Mouse (Mus musculus) megakaryocyte-erythroid progenitor cell, adult 5-6 weeks (primary cell): Measurements from ENCODE around the gene Nkx2-5. TPM values are rescaled to one million over a fixed set of nuclear protein-coding genes. Genes with fewer than 3 reads are reported as not detected.

ENCODE experiments used
- ATAC-seq: replicated peaks from 2 replicates; pipeline ENCODE4 v1.8.0; 2016; ENCODE audit warnings: mild to moderate bottlenecking, inconsistent platforms; ENCODE audit not compliant: severe bottlenecking, poor library complexity, low FRiP score, low TSS enrichment
- total RNA-seq, 2 experiments: library from RNA; stranded (forward) in 1 of 2; stranded (reverse) in 1 of 2; fragments of 200-1000, 215-1000 nt in 1 of 2; fragments of >200 nt in 1 of 2; fragmentation: Nextera tagmentation in 1 of 2; gene quantifications; 2 replicates each; pipeline ENCODE4 v1.2.3; 2014 to 2017

Nkx2-5 gene
- total RNA-seq, 2 experiments from 2014 or later = not detected

DNA sequence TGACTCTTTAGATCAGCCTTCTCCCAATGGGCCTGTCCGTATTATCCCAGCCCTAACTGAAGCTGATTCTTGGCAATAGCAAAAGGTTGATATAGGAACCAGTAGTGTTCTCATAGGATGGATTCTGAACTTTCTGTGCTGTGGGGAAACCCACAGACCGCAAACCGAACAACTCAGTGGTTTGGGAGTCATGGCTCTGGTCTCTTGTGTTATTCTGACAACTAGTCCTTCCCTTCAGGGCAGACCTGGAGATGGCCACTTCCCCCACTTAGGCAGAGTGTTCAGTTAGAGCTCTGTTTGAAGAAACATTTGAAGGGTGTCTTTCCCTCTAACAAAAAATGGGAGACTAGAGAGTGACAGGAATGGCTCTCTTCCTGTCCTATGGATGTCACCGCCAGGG lies 7.5 kb upstream of the Nkx2-5 start:
- no peak for ATAC-seq

DNA sequence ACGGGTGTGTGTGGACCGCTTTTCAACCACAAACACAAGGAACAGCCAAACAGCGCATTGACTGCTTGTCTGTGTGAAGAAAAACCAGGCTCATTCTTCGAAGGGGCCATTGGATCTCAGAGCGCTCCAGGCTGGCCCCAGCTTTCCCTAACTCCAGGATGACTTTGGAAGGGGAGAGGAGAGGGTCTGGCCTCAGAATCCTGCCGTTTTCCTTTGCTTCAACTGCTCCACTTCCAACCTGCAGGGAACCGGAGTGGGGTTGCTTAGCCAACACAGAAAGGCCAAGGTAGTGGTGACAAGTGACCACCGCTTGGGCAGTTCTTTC lies 6.3 kb upstream of the Nkx2-5 start:
- ATAC-seq = no peak

DNA sequence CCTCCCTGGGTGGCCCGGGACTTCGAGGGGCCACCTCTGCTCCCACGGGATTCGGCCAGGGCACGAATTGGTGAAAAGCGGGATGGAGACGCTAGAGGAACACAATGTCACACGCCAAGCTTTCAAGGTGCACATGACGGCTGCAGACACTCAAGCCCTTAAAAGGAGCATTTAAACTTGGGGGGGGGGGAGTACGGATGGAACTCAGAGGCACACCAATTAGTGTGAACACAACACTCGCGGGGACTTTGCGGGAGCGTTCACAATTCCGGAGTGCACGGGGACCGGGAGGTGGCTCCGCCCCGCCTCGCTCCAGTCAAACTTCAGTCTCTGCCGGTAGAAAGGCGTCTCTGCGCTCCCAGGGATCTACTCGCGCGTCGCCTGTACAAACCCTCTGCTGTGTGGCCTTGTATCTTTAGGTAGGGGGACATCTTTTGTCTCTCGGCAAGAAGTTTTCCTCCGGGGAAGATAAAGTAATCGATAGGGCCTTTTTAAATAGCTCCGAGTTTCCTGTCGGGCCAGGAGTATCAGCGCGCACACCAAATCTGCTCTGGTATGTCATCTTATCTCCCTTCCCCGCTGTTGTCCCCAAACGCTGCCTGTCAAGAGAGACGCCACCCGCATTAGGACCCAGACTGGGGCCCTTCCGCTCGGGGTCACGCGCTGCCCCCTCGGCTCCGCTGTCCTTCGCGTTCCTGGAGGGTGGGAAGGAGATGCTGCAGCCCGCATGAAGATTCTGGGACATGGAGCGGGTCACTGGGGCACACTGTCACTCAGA lies 5.7 kb upstream of the Nkx2-5 start:
- no peak for ATAC-seq

DNA sequence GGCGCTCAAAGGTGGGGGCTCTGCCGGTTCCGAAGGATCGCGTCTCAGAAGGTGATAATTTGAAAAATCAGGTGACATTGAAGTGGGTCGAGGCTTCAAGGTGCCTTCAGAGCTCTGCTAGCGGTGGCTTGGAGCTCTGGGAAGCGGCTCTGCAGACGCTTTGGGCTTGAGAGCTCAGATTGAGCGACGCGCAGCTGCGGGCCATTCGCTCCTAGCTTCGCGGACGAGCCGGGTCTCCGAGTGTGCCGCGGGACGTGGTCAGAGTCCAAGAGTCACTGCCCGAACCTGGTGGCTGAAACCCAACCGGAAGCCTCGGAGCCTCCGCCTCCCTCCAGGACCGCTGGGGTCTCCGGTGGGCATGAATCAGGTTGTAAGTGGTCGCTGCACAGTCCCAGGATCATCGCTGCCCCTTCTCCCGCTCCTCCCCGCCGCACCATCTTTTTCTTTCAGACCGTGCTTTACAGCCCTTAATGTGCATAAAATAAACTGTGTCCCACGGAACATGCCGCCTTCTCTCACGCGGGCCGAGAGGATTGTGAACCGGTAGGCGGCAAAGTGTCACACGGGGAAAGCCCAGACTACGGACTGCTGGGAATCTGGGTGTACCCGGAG lies 5.0 kb upstream of the Nkx2-5 start:
- no peak for ATAC-seq

DNA sequence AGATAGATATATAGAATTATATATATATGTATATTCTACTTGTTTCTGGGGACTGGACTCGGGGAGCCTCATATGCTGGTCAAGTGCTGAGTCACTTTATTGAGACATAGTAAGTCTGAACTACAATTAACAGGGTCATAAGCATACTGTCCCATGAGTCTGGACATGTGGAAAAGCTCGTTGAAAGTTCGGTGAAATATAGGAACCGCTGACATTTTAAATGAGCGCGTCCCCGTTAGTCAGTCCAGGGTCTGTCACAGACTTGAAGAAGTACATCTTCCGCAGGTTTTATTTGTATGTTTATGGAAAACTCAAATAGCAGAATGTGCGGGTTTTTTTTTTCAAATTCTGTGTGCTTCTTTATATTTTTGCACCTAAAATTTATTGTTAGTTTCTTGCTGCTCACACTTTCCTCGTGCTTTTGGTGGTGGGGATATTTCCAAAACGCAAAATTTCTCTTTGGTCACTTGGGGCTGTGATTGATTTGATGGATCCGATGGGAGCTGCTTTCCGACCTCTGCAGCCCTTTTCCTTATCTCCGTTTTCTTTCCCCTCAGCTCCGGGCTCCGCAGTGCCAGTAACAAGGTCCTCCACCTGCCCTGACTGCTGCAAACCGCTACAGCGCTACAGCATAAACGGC lies 4.4 kb upstream of the Nkx2-5 start:
- no peak for ATAC-seq

DNA sequence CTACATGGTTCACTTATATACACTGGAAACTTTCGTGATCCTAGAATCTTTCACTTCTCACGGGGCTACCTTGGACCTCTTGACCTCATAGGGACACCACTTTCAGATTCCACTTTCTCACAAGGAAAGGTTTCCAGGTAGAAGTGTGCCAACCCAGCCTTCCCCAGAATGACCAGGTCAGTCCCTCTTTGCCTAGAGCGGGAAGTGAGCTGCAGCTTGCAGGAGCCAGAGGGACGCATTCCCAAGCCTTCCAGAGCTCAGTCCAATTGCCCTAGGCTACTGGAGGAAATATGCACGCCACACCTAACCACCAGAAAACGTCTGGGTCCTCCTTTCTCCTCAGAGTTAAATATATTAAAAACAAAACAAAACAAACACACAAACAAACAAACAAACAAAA lies 3.4 kb upstream of the Nkx2-5 start:
- no peak for ATAC-seq

DNA sequence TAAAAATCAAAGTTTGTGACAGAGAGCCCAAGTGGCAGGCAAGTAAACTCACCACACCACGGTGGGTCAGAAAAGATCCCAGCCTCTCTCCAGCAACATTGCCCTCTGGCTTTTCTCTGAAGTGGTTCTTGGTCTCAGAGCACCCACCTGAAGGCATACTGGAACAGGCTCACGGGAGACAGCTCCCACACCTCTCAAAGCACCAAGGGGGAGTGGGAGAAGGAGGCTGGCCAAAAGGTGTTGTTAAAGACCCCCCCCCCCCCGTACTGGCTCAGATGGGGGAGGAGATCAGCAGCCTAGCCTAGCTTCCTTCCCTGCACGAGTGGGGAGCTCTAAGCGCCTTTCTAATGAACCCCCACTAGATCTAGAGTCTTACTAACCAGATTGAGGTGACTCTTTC lies 3.0 kb upstream of the Nkx2-5 start:
- ATAC-seq = no peak

DNA sequence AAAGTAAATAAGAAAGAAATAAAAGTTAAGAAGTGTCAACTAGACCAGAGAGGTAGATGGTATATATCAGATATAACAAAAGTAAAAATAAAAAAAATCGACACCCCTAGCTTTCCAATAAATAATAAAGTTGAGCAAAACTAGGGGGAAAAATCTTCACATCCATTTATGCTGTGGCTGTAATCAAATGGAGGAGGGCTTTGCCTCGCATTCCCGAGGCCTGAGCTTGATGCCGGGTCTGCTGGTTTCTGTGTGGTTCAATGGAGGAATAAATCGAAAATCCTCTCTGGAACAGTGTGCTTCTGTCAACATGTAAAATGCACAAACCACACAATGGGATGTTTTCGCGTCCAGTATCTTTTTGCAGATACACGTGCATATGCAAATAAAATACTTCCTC lies 1.6 kb upstream of the Nkx2-5 start:
- ATAC-seq = no peak

DNA sequence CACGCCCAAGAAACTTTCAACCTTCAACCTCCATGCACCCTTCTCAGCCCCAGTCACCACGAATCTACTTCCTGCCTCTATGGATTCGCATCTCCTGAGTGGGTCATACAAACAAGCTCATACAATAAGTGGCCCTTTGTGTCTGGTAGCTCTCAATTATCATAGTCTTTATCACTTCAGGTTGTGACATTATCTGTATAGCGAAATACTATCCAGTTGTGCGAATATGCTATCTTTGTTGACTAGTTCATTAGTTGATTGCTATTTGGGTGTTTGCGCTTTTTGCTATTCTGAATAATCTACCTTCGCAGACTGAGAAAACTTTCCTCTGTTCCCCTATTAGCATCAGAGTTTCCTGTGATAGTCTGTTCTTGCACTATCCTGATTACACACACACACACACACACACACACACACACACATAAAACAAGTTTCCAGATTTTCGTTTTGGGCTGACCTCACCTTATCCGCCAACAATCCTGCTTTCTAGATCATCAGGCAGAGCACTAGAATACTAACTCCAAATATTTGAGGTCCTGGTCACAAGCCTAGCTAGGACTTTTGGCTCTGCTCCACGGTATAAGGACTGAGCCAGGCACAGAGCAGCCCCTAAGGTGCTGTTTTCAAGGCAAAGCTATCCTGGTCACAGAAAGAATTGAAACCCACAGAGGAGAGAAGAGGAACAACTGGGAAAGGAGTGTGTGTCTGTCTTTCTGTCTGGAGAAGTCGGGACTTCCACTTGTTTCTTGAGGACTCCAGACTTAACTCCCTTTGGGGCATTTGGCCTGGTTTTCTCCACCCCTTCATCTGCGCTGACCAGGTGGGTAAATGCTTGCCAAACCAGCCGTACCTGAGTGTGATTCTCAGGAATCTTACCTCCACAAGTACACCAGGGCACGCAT lies 591 bp upstream of the Nkx2-5 start:
- no peak for ATAC-seq

DNA sequence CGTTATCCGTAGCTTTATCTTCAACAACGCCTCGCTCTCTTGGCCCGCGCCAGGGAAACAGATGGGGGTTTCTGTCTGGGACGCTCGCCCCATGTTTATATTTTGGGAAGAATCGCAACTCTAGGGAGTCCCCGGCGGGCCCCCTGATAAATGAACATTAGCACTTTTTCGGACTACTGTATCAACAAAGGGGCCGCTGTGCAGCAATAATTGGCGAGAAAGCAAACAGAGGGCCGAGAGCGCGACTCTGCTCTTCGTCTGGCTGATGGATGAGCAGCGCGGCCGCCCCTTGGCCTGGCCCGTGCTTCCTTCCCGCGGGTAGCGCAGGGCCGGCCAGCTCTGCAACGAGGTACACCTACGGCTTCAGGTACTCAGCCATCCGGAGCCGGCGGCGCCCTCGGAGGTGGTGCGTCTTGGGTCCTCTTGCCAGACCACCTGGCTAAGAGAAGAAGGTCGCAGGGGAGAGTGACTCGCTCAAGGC lies 398 bp downstream of the Nkx2-5 start:
- no peak for ATAC-seq

DNA sequence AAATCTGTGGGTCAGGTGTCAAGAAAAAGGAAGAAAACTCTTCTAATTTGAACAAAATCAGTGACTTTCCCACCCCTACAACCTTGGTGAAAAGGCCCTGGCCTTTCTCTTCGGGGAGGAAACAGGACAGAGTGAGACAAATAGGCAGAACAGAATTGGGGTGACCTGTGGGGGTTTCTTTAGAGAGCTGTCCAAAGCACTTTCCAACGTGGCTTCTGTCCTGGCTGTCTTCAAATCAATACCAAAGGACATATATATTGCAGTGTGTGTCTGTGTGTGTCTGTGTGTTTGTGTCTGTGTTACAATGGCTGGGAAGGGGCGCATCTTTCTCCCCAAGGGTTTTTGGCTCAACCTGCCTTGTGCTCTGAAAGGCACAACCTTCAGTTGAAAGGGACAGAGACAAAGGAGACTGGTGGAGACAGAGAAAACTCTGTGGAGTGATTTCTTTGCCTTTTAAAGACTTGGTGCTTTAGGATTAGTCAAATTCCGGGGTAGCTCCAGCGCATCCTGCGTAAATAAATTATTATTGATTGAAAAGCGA lies 1.0 kb downstream of the Nkx2-5 start:
- ATAC-seq = no peak

DNA sequence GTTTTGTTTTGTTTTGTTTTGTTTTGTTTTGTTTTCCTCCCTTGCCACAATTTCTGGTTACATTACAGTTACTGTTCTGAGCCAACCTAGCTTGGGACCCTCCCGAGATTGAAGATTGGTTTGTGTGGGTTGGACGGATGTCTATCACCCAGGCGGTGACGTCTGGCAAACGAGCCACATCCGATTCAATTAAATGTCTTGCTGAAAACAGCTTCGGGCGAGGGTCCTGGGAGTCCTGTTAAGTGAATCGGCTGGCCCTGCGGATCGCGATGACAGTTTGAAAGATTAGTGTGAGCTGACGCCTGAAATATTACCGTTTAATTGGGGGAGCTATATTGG lies 1.6 kb downstream of the Nkx2-5 start:
- no peak for ATAC-seq

DNA sequence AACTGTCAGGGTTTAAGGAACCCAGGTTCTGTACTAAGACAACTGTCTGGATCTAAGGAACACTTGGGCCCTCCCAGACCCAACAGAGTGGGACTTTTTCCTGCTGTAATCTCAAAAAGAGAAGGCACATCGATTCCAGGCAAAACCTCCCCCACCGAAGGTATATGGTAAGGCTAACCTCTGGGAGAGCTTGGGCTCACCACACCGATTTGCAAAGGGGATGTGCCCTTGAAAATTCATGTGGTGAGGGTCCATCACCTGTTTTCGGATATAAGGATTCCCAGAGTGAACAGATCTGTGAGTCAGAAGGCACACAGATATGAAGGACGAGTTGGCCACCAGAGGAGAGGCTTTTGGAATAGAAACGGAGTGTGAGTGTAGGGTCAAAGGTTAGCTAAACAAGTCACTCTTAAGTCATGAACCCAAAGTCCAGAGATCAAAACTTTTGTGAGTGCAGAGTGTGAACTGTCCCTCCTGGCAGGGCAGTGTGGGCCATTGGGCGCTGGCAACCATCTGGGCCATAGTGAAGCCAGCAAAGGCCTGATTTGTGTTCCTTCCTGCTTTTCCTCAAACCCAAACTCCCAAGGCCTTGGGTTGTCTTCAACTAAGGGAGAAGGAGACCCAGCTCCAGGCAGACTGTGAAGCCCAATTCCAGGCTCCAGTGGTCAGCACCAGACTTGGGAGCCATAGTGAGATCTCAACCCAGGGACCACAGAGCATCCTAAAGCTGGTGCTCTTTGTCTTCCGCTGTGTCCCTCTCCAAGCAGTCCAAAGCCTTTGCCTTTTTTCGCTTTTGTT lies 2.2 kb downstream of the Nkx2-5 start:
- no peak for ATAC-seq

DNA sequence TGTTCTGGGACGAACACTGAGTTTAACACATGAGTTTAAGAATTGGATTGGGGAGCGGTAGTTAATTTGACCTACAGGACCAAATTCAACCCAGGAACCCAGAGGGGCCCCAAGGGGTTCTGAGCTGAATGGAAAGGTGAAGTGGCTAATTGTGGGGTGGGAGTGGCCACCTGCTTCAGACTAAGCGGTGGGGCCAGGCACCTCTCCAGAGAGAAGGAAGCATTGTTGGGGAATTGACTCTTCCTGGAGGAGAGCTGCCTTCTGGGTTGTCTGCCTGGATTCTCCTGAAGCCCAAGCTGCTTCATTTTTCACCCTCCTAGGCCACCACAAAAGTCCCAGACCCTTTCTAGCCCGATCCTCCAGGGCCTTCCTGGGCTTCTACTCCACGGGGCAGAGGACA lies 2.8 kb downstream of the Nkx2-5 start:
- no peak for ATAC-seq

DNA sequence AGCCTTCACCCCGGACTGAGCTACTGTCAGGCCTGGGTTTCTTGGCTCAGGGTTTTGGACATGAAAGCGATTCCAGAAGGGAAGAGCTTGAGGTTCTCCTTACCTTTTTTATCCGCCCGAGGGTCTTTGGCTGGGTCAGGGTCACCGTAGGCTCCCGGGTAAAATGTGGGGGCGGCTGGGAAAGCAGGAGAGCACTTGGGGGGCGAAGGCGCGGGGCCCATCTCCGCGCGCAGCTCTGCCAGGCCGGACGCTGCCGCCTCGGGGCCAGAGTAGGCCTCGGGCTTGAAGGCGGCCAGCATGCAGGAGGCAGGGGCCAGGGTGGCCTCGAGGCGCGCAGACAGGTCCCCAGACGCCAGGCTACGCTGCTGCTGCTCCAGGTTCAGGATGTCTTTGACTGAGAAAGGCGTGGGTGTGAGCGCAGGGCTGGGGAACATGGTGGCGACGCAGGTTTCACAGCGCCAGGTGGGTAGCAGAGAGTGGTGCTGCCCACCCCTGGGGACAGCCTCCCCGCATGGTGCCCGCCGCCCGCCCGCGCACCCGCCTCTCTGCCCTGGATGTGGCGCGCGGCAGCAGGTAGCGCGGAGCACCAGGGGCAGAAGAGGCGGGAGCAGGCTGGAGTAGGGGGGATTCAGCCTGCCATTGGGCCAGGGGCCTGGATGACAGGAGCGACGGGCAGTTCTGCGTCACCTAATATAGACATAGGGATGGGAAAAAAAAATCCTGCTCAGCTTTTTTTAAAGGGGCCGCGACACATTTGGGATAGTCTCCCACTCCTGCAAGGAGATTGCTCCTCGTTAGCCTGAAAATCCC lies 3.7 kb downstream of the Nkx2-5 start:
- ATAC-seq = no peak

DNA sequence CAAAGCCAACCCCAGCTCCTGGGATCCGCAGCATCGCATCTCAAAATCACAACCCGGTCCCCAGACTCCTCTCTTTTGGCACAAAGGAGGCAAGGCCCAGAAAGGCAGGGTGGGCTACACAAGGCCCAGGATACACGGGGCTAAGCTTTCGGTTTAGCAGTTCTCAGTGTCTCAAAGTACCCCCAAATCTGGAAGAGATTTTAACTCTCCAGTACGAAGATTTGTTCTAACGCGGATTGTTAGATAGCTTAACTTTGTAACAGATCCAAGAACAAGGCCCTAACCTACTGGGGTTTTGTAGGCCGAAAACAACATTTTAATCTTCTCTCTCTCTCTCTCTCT lies 4.4 kb downstream of the Nkx2-5 start:
- ATAC-seq = no peak

DNA sequence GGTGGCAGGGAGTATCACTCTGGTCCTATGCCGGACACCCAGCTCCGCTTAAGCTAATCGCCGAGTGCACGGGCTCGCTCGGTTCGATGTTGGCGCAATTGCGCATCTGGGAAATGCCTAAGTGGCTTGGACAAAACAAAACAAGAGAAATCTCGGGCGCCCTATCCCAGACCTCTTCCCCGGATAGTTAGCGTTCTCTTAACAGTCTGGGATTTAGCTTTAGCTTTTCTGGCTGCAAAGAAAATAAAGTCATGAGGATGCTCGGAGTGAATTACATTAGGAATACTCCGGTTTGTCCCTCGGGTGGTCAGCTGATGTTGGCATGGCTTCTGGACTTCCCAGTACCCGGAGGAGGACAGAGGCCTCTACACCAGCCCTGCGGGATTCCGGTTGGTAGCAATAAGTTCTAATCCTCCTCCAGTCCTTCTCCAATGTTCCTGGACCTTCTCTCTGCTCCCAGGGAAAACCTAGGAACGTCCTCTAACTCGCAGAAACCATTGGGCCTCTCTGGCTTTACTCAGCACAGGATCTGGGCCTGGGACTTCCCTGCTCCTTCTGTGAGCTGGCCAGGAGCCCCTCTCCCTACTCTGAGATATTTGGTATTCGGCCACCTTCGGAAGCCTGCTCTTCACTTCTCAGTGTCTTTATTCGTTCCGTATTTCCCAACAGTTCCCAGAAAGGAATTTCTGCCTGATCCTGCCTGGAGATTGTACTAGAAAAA lies 4.9 kb downstream of the Nkx2-5 start:
- ATAC-seq = no peak
